Mouse (Mus musculus): ENCODE results near the gene Cyp24a1.

Cyp24a1 gene

GRCm38 (mm10) chr2:170497091-170497566, at the start of gene Cyp24a1:
Gene Cyp24a1 (minus strand): TSS chr2:170497145.
- no peak for DNase-seq (ENCODE audit: low spot score)

- no peak for DNase-seq (ENCODE audit: low spot score)
Observed at GRCm38 (mm10) chr2:170545745-170546144, 48.8 kb upstream of the Cyp24a1 start.

DNA sequence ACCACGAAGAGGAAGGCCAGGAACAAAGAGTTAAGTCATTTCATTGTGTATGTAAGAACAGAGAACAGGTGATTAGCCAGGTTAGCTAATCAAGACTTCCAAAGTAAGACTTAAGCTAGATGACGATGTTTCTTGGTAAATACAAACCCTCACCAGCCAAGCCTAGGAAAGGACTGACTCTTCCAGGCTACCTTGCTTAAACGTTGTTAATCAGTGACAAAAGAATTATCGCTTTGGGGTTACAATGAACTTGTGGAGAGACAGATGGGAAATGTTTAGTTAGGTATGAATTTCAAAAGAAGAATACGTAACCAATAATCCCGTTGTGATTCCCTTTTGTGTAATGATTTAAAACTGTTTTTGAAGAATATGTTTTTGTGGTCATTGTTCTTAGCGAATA, 48.0 kb upstream of the Cyp24a1 start:
- no peak for DNase-seq (ENCODE audit: low spot score)

GRCm38 (mm10) chr2:170544159-170544558, 47.2 kb upstream of the Cyp24a1 start:
- DNase-seq (ENCODE audit: low spot score): no peak

GRCm38 (mm10) chr2:170543625-170544024, 46.7 kb upstream of the Cyp24a1 start:
- no peak for DNase-seq (ENCODE audit: low spot score)

DNA sequence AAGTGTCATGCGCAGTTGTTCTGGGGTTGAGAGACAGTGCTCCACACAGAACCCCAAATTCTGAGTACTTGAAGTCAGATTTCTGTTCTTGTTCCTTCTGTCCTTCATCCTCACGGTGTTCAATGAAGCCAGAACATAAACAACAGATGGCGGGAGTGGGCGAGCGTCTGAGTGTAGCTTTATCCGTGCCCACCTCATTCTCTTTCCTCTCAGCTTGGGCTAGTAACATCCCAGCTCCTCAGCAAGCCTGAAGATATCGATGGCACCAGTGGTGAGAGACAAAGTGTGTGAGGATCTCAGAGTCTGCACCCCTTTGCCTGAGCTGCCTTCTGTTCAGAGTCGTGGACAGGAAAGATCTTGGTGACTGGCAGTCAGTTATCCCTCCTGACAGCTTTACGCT, 42.3 kb upstream of the Cyp24a1 start:
- no peak for DNase-seq (ENCODE audit: low spot score)

GRCm38 (mm10) chr2:170535841-170536240, 38.9 kb upstream of the Cyp24a1 start:
- no peak for DNase-seq (ENCODE audit: low spot score)

- no peak for DNase-seq (ENCODE audit: low spot score)
Observed at GRCm38 (mm10) chr2:170534803-170535174, 37.8 kb upstream of the Cyp24a1 start.

DNA sequence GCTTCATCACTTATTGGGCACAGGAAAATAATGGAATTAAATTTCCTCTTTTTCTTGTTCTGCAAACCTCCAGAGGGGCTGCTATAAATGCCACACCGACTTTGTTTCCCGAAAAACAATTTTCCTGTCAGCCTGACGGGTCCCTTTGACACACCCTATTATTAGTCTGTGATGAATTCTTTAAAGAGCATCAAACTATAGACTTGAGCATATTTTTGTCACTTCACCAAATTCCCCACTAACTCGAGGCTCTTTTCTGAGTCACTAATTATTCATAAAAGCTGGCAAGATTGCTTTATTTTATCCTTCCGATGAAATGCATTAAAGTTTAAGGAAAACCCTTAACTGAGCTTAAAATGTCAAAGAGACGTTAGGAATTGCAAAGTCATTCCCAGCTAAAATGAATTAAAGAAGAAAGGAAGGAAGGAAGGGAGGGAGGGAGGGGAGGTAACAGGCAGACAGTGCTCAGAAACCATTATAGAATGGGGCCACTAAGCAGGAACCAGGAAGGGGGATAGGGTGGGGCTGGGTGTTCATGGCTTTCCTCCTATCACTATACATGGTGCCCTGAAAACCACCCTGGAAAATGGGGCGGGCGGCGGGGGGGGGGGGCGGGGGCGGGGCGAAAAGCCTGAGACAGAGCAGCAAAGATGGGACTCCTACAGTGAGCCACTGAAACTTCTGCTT, 37.3 kb upstream of the Cyp24a1 start:
- no peak for DNase-seq (ENCODE audit: low spot score)

- DNase-seq (ENCODE audit: low spot score): no peak
Observed at GRCm38 (mm10) chr2:170530256-170530655, 33.3 kb upstream of the Cyp24a1 start.

GRCm38 (mm10) chr2:170529766-170530165, 32.8 kb upstream of the Cyp24a1 start:
- DNase-seq (ENCODE audit: low spot score): no peak

GRCm38 (mm10) chr2:170528061-170528460, 31.1 kb upstream of the Cyp24a1 start:
- DNase-seq (ENCODE audit: low spot score): no peak

DNA sequence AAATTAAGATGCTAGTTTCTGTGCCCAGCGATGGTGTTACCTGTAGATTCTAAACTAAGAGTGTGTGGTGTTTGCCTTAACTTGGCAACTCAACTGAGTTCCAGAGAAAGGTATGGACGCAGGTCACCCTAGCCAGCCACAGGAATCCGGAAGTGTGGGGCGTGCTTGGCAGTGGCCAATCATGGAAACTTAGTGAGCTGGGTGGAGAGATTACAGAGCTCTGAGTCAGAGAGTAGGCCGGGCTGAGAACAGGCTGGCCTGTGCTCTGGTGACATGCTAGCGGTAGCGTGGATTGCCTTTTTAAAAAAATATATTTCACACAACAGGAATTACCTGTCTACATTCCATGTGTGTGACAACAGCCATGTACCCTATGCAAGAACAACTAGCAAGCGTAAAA, 29.6 kb upstream of the Cyp24a1 start:
- DNase-seq (ENCODE audit: low spot score): no peak

DNA sequence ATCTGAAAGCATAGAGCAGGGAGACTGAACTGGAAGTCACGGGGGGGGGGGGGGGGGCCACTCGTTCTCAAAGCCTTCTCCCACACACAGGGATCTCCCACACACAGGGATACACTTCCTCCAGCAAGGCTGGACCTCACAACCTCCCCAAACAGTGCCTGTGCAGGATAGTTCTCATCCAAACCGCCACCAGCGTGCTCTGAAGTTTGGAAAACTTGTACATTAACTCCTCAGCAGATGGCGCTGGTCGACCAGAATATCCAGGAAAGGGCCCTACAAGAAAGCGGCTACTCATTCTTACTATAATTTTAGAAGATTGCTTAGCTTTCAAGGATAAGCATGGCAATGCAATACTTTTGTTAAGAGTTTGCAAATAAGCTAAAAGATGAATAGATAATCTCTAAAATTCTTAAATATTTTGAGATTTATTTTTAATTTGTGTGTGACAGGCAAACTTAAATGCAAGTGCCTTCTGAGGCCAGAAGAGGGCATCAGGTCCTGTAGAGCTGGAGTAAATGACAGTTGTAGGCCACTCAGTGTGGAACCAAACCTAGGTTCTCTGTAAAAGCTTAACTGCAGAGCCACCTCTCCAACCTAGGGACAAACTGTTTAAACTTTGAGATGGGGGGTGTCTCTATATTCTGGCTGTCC, 23.5 kb upstream of the Cyp24a1 start:
- peak; percentile 25 for DNase-seq (ENCODE audit: low spot score)

GRCm38 (mm10) chr2:170513756-170514155, 16.8 kb upstream of the Cyp24a1 start:
- DNase-seq (ENCODE audit: low spot score): no peak

DNA sequence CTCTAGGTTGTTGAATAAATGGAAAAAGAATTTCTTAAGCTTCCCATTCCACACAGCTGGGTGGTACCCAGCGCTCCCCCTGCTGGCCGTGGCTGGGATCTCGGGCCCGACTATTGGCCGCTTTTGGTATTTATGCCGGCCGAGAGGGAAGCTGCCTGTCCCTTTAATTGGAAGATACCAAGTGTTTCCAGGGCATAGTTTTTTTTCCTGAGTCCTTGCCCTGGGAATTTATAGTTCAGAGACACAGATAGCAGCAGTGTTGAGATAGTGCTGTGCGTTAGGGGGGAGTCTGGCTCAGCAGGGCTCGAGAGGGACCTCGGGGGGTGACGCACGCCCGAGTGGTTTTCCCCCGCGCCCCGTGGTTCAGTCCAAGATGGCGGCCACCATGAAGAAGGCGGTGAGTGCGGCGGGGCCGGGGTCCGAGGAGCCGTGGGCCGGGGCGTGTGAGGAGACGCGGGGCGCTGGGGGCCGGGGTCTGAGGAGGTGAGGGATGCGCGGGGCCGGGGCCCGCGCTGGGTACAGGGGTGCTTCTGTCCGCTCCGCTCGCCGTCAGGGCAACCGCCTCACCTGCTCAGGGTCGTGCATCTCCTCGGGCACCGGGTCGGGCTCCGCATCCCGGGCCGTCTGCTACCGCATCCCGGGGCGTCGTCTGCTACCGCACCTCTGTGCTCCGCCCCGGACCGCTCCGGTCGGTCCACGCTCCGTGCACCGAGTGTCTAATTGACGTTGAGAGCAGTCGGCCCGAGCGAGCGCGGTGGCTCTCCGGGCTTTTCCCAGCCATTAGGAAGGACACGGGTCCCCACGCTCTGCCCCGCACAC, 14.3 kb upstream of the Cyp24a1 start:
- DNase-seq (ENCODE audit: low spot score): peak; percentile 88

DNA sequence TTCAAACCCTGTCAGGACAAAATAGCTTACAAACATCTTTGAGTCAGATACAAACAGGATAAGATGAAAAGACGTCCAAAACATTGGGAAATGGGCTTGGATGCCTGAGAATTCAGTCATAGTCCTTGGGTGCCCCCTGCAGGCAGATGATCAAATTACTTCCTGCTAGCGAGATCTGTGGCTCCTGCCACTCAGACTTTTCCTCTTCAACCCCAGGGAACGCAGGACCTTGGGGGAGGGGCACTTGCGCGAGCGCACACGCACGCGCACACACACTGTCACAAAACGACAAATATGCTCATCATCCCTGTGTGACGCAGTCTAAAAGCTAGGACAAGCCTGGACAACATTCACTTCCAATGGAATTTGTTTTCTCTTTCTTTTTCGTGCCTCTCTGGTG, 11.9 kb upstream of the Cyp24a1 start:
- peak; percentile 76 for DNase-seq (ENCODE audit: low spot score)

DNA sequence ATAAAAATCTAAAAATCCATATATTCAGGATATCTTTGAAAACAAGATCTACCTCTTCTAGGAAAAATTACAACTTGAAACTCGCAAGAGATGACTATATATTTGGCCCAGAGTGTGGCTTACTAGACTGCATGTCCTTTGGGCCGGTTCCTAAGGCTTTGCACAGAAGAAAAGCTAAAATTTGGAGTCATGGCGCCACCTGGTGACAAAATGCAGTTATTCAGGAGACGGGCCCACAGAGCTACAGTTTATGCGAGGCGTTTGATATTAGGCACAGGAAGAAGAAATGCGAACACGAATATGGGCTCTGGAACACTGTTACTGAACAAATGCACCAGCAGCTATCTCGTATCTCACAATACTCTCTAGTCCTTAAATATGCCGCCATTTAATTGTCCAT, 10.8 kb upstream of the Cyp24a1 start:
- DNase-seq (ENCODE audit: low spot score): peak; percentile 68

GRCm38 (mm10) chr2:170503983-170504382, 7.0 kb upstream of the Cyp24a1 start:
- DNase-seq (ENCODE audit: low spot score): no peak

- DNase-seq (ENCODE audit: low spot score): no peak
Observed at GRCm38 (mm10) chr2:170503343-170503742, 6.4 kb upstream of the Cyp24a1 start.

- DNase-seq (ENCODE audit: low spot score): no peak
Observed at GRCm38 (mm10) chr2:170498011-170498410, 1.1 kb upstream of the Cyp24a1 start.

DNA sequence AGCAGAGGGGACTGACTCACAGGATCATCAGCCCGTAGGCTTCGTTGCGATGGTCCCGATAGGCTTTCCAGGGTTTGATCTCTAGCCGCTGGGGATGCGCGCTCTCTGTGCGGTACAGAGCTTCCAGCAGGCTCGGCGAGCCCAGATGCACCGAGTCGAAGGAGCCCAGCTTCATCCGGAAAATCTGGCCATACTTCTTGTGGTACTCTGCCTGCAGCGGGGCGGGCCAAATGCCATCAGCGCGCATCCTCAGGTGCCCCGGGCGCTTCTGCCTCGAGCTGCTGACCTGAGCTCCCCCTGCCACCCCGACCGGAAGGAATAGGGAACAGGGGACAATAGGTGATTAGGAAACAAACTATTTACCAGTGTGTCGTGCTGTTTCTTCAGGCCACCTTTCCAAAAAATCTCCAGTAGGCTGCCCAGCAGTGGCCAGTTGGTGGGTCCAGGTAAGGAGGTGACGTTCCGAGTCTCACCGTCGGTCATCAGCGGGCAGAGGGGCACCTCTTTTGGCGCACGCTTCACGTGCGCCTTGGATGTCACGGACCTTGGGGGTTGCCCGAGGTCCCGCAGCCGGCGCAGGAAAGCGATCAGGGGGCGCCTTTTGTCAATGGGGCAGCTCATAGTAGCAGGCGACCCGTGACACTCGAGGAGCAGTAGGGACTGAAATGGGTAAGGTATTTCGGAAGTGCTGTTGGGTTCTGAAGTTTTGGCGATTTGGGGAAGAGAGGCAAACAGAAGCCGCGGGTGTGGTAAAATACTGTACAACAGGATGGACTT, 603 bp downstream of the Cyp24a1 start, which contains the start of gene Pfdn4:
Gene Pfdn4, plus strand, starts transcription at position 275 of the 777 bp plus-strand sequence.
- no peak for DNase-seq (ENCODE audit: low spot score)
